Mouse (Mus musculus): ENCODE data around the gene Parp16.

GRCm38 (mm10) chr9:65248377-65248690 lies 53.2 kb downstream of the Parp16 start:
- no peak for TF ChIP-seq CTCF (IDR thresholded peaks at IDR 0.05; ENCODE audit: insufficient read depth, low read depth, low read length)
- TF ChIP-seq POLR2A (IDR thresholded peaks at IDR 0.05; ENCODE audit: insufficient read depth, low read depth, low read length): no peak

All from olfactory bulb, adult 2 months (tissue).